In the genomic region with DNA sequence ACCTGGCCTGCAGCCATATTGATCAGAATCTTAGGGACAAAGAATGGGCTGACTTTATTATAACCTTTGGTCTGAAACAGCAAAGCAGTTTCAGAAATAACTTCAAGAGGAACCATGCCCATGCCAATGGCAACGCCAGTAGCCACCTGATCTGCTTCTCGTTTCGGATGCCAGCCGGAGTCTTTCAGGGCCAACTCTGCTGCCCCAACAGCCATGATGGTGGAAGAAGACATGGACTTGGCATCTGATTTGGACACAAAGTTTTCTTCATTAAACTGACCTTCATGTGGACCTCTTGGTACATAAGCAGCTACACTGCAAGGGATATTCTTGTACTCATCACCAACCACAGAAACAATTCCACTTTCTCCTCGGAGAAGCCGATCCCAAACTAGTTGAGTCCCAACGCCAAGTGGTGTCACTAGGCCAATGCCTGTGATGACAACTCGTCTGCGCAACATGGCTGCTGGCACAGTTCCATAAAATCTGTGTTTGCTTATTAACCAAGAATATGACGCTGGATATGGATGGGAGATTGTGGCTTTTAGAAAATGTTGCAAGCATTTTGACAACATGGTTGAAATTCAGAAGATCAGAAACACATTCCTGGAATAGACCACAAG, we compare ENCODE assay signal across 9 mouse cellular contexts. TPM values are rescaled to one million over a fixed set of nuclear protein-coding genes. Genes with fewer than 3 reads are reported as not detected.
DNase-seq lines count a peak whose midpoint lies in the region; ATAC-seq lines count a peak whose summit lies in the region.
"Had no signal": no experiment of that assay in that cellular context is flagged by ENCODE, and none has a peak within 500 bp of the region (broad histone marks: within the 10 kb centered on the region; RNA-seq: fewer than 3 reads in every experiment).

No protein-coding gene starts in this region.

- H3K9me3 ChIP-seq in heart, embryonic 10.5 days, result peaks cover 5% of the 10 kb centered on the region; the same call in 1 of the 2 replicates
- H3K9me3 ChIP-seq in forebrain, embryonic 13.5 days (replicated peaks), result peaks cover 2% of the 10 kb centered on the region; the same call in 1 of the 2 replicates
- H3K9me3 ChIP-seq in limb, embryonic 15.5 days, result no peaks in the 10 kb centered on the region
- no peaks in the 10 kb centered on the region for H3K9me3 ChIP-seq in stomach, embryonic 16.5 days (replicated peaks; ENCODE audit: control insufficient read depth, low read length)

- 0 out of 2 replicates have a peak, but pooled peaks cover 3% of the 10 kb centered on the region for H3K4me1 ChIP-seq in heart, embryonic 10.5 days
- H3K4me1 ChIP-seq in forebrain, embryonic 13.5 days, result peaks cover 16% of the 10 kb centered on the region
- H3K4me1 ChIP-seq in limb, embryonic 15.5 days, result peaks cover 8% of the 10 kb centered on the region
- peaks cover 12% of the 10 kb centered on the region for H3K4me1 ChIP-seq in stomach, embryonic 16.5 days (ENCODE audit: control insufficient read depth, insufficient read depth, low read length)

- no peaks in the 10 kb centered on the region for H3K27me3 ChIP-seq in heart, embryonic 10.5 days (ENCODE audit: insufficient read depth, poor library complexity, severe bottlenecking)
- no peaks in the 10 kb centered on the region for H3K27me3 ChIP-seq in forebrain, embryonic 13.5 days
- no peaks in the 10 kb centered on the region for H3K27me3 ChIP-seq in limb, embryonic 15.5 days
- no peaks in the 10 kb centered on the region for H3K27me3 ChIP-seq in stomach, embryonic 16.5 days (ENCODE audit: control insufficient read depth, insufficient read depth, low read length)
- H3K27me3 ChIP-seq: Patski had no signal

- peak overlapping the region; percentile 72 for H3K4me3 ChIP-seq in heart, embryonic 10.5 days
- peak overlapping the region; percentile 54 for H3K4me3 ChIP-seq in forebrain, embryonic 13.5 days
- H3K4me3 ChIP-seq in limb, embryonic 15.5 days, result peak overlapping the region; percentile 60
- H3K4me3 ChIP-seq in stomach, embryonic 16.5 days (replicated peaks; ENCODE audit: low read length), result peak overlapping the region; percentile 65

- H3K36me3 ChIP-seq in heart, embryonic 10.5 days, result peaks cover 4% of the 10 kb centered on the region; the same call in 1 of the 2 replicates
- H3K36me3 ChIP-seq in forebrain, embryonic 13.5 days (ENCODE audit: poor library complexity, severe bottlenecking), result 0 out of 2 replicates have a peak, but pooled peaks cover 5% of the 10 kb centered on the region
- no peaks in the 10 kb centered on the region for H3K36me3 ChIP-seq in limb, embryonic 15.5 days
- no peaks in the 10 kb centered on the region for H3K36me3 ChIP-seq in stomach, embryonic 16.5 days (ENCODE audit: control insufficient read depth, insufficient read depth, low read length)

- DNase-seq in heart, embryonic 10.5 days (ENCODE audit: low spot score), result no peak
- no peak for DNase-seq in heart, adult 9 months (ENCODE audit: low spot score in 2 of 2)
- DNase-seq in NIH3T3 (ENCODE audit: low read depth), result peak; percentile 12
- DNase-seq in frontal cortex, postnatal 36 days (ENCODE audit: low spot score in 2 of 2), result no peak
- DNase-seq in left cerebral cortex, adult 18-20 months (ENCODE audit: low spot score in 2 of 2), result no peak

- no peak overlapping the region for H3K9ac ChIP-seq in forebrain, embryonic 13.5 days
- H3K9ac ChIP-seq in limb, embryonic 15.5 days, result no peak overlapping the region
- peak overlapping the region; percentile 87; the same call in 1 of the 2 replicates for H3K9ac ChIP-seq in stomach, embryonic 16.5 days (ENCODE audit: low read length)

- H3K4me2 ChIP-seq in forebrain, embryonic 13.5 days, result peak overlapping the region; percentile 69
- H3K4me2 ChIP-seq in limb, embryonic 15.5 days, result peak overlapping the region; percentile 66; the same call in 1 of the 2 replicates
- H3K4me2 ChIP-seq in stomach, embryonic 16.5 days (ENCODE audit: low read depth, low read length), result peak overlapping the region; percentile 73

- peak; percentile 3; the same call in 1 of the 2 replicates for ATAC-seq in forebrain, embryonic 13.5 days
- ATAC-seq in limb, embryonic 15.5 days (ENCODE audit: insufficient number of reproducible peaks, low FRiP score, low TSS enrichment, low read depth), result no peak
- ATAC-seq in stomach, embryonic 16.5 days (ENCODE audit: insufficient read depth, low FRiP score), result no peak

- H3K27ac ChIP-seq in heart, embryonic 10.5 days, result peak overlapping the region; percentile 92
- no peak overlapping the region for H3K27ac ChIP-seq in forebrain, embryonic 13.5 days
- H3K27ac ChIP-seq in limb, embryonic 15.5 days, result no peak overlapping the region
- H3K27ac ChIP-seq in stomach, embryonic 16.5 days (ENCODE audit: low read length), result no peak overlapping the region

- 93% methylated on average over 10 of the region's 10 CpGs for WGBS in heart, embryonic 10.5 days
- WGBS in forebrain, embryonic 13.5 days, result 94% methylated on average over 10 of the region's 10 CpGs
- WGBS in limb, embryonic 15.5 days, result 94% methylated on average over 10 of the region's 10 CpGs
- 94% methylated on average over 10 of the region's 10 CpGs for WGBS in stomach, embryonic 16.5 days

RNA-seq across cellular contexts. Expression of gene Ngly1, which starts 6.8 kb away (rescaled TPM):
- polyA plus RNA-seq in heart, embryonic 10.5 days (2016; fragmentation: Nextera tagmentation; extraction: Ambion mirVana), result 18.0 and 21.9 TPM in 2 replicates
- polyA plus RNA-seq in forebrain, embryonic 13.5 days (2015; fragmentation: Nextera tagmentation; extraction: Ambion mirVana), result 26.9 and 30.6 TPM in 2 replicates
- 44.3 and 45.3 TPM in 2 replicates for polyA plus RNA-seq in limb, embryonic 15.5 days (2015; fragmentation: Nextera tagmentation; extraction: Ambion mirVana)
- polyA plus RNA-seq in stomach, embryonic 16.5 days (2015; fragmentation: Nextera tagmentation; extraction: Ambion mirVana), result 40.8 and 44.9 TPM in 2 replicates
- 10 to 100 TPM; 26.3 to 27.4 TPM for total RNA-seq in left cerebral cortex, adult 18-20 months (2021)

RNA-seq across cellular contexts. Expression of gene Oxsm, which starts 7.3 kb away (rescaled TPM):
- polyA plus RNA-seq in heart, embryonic 10.5 days (2016; fragmentation: Nextera tagmentation; extraction: Ambion mirVana), result 1.4 and 3.0 TPM in 2 replicates
- polyA plus RNA-seq in forebrain, embryonic 13.5 days (2015; fragmentation: Nextera tagmentation; extraction: Ambion mirVana), result 1.6 and 2.1 TPM in 2 replicates
- 1.1 and 2.3 TPM in 2 replicates for polyA plus RNA-seq in limb, embryonic 15.5 days (2015; fragmentation: Nextera tagmentation; extraction: Ambion mirVana)
- polyA plus RNA-seq in stomach, embryonic 16.5 days (2015; fragmentation: Nextera tagmentation; extraction: Ambion mirVana), result 4.2 and 4.3 TPM in 2 replicates
- 10 to 100 TPM in 1 of 2 experiments, 1 to 10 TPM in 1; 9.4 to 12.8 TPM for total RNA-seq in left cerebral cortex, adult 18-20 months (2021)
